Mouse (Mus musculus) frontal cortex, adult (tissue): ENCODE results near the gene Xirp1.

Experiments
- ATAC-seq: cut with Nextera tagmentation; 2 replicates; pipeline ENCODE4 v1.9.2; 2017; ENCODE audit warnings: mild to moderate bottlenecking, moderate library complexity, mixed read lengths; ENCODE audit not compliant: low TSS enrichment

Xirp1 gene

DNA sequence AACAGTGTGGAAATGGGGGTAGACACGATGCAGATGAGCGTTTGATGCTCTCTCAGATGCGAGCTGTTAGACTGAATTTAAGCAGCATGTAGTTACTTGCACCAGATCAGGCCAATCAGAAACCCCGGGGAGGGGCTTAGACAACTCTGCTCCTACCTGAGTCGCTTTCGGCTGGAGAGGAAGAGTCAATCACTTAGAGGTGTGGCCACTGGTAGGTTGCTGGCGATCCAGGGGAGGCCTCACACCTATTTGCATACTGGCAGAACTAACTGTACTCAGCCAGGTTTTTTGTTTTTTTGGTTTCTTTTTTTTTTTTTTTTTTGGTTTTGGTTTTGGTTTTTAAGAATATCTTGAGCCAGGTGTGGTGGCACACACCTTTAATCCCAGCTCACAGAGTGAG lies 35.1 kb downstream of the Xirp1 start:
- ATAC-seq, result no peak

DNA sequence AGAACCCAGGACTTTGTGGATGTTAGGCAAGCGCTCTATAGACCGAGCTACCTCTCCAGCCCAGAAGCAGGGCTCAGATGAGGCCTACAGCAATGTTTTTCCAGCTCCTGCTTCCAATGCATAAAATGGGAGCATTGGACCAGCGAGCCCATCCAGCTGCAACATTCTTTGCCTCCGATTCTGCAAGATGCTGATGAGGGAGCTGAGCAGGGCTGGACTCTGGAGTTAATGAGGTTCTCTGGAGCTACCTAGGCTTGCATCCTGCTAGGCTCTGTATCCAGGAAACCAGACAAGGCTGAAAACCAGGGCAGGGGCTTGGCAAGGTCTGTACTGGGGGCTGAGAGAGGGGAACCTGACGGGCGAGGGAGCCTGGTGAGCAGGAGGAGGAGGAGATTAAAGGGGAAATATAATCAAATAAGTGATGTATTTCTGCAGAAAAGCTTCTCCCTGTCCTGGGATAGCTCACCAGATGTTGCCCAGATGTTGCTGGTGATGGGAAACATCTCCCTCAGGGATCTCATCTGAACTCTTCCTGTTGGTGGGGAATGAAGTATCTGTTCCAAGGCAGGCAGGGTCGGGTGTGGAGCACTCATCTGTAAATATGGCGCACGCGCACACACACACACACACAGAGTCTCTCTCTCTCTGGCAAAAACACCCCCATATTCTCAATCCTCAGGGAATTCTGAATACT lies 37.4 kb downstream of the Xirp1 start:
- ATAC-seq, result no peak

DNA sequence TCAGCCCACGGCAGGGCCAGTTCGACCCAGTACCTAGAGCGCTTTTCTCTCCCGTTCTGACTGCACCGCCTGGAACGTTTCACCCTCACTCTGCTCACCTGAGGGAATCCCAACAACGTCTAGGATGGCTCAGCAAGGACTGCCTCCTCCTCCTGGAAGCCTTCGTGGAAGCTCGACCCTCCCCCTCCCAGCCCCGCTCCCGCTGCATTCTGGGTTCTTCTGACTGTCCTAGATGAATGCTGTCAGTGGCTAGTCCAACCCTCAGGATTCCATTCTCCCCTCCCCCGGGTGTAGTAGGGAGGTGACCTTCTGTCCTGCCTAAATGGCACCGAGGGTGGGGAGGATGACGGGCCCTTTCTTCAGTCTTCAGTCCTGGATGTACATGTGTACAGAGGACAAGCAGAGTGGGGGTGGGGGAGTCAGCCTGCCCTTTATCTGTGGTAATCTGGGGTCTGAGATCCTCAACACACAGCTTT lies 38.8 kb downstream of the Xirp1 start, which contains the start of gene Csrnp1:
Gene Csrnp1 (minus strand): TSS at position 123 of the 476 bp plus-strand sequence.
- ATAC-seq, result no peak

DNA sequence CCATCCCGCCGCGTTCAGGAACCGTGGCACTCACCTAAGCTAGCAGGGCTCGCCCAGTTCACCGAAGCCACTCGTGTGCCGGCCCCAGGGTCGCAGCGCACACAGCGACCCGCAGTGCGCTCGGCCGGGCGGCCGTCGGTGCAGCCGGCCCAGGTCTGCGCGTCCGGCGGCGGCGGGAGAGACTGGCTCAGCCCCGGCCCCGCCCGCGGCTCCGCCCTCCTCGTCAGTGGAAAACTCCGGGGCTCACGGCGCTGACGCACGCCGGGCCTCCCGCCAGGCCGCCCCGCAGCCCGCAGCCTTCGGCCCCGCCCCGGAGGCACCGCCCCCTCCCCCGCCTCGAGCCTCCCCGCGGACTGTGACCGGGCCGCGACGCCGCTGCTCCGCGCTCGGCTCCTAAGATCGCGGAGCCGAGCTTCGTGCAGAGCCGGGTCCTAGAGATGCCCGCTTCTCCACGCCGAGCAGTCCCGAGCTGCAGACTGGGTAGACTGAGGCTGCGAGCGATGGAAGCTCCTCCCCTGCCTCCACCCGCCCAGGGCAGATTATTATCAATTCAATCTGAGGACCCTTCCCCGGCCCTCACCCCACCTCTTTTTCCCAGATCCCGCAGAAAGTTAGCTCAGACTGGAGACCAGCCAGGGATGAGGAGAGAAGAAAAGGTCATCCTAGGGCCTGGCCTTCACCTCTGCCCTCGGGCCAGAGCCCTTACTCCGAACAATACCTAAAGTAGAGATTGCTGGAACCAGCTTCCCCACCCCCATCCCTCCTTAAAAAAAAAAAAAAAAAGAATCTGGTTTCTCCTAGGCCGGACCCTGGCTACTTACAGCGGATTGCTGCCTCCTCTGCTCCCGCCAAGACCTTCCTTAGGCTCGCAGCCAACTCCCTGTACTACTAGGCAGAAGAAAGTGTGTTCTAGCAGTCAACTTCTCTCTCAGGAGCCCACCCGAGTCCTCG lies 39.5 kb downstream of the Xirp1 start:
- peak; percentile 38 for ATAC-seq

DNA sequence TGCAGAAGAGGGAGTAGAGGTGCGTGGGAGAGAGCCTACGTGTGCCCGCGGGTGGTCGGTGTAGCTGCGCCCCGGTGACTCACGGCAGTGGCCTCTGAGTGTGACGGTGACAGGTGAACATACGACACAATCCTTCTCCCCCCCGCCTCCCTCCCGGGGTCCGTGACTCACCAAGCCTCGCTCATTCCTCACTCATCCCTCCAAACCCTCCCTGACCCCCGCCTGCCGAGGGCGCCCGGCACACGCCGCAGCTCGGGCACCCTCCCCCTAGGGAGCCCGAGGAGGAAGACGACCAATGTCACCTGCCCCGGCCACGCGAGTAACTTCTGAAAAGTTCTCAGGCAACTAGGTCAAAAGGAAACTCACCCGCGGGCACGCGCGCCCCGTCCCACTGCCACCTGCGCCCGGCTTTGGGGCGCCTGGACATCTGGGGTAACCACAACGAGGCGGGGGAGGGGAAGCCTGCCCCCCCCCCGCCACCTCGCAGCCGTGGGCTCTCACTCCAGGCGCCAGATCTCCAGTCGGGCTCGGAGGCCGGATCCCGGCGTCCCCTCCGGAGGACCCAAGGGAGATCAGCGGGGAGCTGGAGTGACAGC lies 40.3 kb downstream of the Xirp1 start:
- ATAC-seq, result no peak

GRCm38 (mm10) chr9:119982241-119982811 lies 41.1 kb downstream of the Xirp1 start:
- ATAC-seq, result no peak

GRCm38 (mm10) chr9:119981183-119982179 lies 41.9 kb downstream of the Xirp1 start:
- ATAC-seq, result peak; percentile 18

GRCm38 (mm10) chr9:119980770-119981182 lies 42.6 kb downstream of the Xirp1 start:
- ATAC-seq, result no peak; the same call in 1 of the 2 replicates

DNA sequence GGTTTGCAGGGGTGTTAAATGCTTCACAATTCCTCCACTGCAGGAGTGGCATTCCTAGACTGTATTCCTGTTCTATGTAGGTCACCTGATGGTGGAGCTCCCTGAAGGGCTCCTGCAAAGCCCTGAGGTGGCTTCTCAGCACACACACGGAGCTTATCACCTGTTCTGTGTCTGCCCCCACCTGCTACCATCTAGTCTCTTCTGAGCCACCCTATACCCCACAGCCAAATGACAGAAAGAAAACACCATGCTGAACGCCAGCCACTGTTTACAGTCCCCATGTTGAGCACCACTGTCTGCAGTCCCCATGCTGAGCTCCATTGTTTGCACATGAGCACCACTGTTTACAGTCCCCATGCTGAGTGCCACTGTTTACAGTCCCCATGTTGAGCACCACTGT lies 43.6 kb downstream of the Xirp1 start:
- no peak for ATAC-seq

GRCm38 (mm10) chr9:119978811-119979441 lies 44.5 kb downstream of the Xirp1 start:
- peak; percentile 52 for ATAC-seq

DNA sequence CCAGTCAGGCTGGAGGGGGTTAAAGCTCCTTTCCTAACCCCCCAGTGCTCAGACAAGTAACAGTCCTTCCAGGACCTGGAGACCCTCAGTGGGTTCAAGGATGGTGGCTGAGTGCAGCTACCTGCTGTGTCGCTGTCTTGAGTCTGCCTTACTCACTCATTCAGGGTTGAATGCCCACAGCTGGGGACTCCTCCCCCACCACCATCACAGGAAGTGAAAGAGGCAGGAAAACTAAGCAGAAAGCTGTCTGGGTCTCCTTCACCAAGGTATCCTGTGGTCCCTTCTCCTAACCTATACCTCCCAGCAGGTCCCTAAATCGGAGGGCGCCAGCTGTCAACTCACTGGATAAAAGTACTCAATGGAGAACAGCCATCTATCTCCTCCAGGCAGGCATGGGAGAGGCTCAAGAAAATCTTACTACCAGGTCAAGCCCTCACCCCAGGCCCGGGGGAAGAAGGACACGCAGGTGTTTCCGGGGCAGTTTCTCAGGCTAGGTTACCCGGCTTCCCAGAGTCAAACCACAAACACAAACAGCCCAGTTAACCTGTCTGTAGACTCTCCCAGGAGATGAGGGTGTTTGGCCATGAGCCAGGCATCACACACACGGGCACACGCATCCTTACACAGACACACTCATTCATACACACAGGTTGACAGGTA lies 45.1 kb downstream of the Xirp1 start:
- ATAC-seq, result no peak

DNA sequence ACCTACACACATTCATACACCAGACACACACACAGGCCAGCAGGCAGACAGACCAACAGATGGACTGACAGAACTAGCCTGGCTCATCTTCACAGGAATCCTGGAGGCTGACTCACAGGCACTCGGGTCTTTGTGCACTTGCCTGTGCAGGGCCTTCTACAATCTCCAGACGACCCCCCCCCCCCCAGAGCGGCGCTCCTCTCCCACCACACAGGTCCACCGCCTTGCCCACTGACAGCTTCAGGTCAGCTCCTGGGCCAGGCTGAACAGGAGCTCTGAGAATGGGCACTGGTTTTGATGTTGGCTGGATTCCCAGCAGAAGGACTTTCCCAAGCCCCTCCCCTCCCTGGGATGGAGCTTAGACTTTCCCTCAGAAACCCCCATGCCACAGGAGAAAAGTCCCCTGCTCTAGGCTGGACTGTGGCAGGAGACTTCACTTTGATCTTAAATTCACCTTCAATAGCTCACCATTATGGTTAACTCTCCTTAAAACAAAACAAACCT lies 45.8 kb downstream of the Xirp1 start:
- no peak for ATAC-seq

DNA sequence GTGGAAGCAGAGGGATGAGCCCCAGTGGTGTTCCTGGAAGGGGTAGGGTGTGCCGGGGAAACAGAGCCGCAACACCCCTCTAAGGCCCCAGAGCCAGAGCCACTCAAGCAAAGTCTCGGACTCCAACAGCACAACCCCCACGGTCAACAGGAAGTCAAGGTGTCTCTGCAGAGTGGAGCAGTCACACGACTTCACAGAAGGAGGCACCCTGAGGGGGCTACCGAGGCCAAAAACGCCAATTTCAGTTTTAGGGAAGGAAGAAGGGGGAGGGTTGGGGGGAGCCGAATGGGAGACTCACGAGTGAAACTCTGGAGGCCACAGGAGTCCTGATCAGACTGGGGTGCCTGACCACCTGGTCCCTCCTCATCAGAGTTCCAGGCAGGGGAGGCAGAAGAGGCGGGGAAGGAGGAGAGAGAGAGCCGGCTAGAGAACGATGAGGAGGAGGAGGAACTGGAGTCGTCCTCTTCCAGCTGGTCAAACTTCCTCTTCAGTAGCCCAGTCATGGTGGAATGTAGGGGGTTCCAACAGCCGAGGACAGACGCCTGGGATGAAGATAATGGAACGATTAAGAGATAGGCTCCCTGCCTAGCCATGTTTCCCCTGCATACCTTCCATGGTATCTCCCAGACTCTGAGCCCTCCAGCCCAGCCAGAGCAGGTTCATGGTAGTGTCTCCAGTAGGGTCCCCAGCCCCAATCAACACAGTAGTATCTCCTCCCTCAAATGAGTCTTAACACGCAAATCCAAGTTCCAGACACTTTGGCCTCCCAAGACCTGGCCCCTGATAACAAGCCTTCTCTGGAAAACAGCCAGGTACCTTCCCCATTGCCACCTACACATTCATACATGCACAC lies 46.5 kb downstream of the Xirp1 start:
- ATAC-seq, result no peak

DNA sequence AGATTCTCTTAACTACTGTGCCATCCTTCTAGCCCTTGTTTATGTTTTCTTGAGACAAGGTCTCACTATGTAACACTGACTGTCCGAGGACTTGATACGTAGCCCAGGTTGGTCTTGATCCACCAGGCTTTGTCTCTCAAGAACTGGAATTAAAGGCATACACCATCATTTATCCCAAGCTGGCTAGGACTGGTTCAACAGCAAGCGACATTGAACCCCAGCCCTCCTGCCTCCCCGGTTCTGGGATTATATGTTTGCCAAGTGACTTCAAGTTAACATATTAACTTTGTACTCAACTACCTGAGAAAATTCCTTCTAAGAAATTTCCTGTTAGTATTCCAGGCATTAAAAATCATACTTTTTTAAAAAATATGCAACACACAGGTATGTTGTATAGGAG lies 48.1 kb downstream of the Xirp1 start:
- no peak for ATAC-seq

DNA sequence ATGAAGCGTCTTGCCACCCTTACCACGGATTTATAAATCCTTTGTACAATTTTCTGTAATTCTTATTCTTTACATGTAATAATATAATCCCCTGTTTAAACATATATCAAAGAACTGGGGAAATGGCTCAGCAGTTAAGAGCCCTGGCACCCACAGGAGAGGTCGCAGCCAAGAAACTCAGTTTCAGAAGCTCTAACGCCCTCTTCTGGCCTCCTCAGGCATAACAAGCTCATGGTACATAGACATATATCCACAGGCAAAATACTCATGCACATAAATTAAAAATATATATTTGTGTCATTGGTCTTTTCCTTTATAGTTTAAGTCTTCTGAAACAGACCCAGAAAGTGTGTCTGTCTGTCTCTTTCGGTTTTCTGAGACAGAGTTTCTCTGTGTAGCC lies 48.8 kb downstream of the Xirp1 start:
- no peak for ATAC-seq

DNA sequence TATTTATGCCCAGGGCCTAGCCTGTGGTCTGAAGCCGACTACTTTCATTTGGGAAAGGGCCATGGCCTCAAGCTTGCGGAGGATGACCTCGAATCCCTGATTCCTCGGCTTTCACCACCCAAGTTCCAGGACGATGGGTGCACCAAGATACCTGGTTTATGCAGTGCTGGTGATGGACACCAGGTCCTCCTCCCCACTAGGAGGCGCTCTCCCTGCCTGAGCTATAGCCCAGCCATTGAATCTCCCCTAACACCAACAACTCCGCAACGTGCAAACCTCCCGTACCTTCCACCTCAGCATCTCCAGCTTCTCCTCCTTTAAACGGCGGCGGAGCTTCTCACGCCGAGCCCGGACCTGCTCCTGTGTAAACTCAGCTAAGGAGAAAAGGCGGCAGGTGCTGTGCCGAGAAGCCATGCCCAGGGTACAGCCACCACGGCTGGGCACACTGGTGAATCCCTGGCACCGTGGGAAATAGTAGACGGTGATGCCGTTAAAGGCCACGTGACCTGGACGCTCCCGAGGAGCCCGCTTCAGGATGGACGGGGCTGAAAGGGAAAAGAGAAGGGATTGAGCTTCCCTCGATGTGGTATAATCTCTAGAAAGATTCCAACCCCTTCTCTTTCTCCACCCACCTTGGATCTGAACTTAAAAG lies 49.4 kb downstream of the Xirp1 start:
- no peak for ATAC-seq

DNA sequence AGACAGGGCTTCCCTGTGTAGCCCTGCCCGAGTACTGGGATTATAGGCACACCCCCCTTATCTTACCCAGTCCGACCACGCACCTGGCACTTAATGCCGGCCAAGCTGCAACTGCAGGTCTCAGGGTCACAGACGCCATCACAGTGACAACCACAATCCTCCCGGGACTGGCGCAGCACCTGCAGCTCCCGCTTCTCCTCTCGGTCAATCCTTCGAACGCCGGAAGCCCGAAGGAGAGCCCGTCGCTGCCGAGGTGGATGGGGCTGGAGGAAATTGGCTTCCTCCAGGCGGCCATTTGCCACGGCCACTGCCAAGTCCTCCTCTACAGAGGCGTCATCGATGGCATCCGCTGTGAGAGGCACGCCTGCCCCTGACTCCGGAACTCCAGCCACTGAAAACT lies 50.1 kb downstream of the Xirp1 start:
- no peak for ATAC-seq

DNA sequence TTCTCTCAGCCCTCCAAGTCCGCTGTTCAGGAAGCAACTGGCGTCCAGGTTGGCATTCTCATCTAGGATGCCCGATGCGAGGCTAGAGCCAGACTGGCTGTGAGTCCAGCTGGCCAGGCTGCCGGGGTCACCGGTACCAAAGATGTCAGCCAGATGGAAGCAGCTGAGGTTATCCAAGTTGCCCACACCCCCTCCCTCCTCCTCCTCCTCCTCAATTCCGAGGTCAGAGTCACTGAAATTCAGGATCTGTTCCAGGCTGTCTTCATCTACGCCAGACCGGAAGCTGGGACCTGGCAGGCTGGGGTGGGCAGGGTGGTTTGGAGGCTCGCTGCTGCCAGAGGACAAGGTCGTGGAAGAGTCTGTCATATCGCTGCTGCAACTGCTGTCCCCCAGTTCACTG lies 50.8 kb downstream of the Xirp1 start:
- ATAC-seq, result no peak
